Mouse (Mus musculus) stomach, embryonic 15.5 days (tissue): ENCODE data around the gene Zhx3. TPM values are rescaled to one million over a fixed set of nuclear protein-coding genes. Genes with fewer than 3 reads are reported as not detected.
A peak's percentile ranks its signal among the peaks of the same experiment; 100 is the strongest.

Experiments used
- ATAC-seq: fragments of 200-750 bp; cut with Nextera tagmentation; 2 replicates; pipeline ENCODE4 v1.8.0; 2017; ENCODE audit warnings: low read depth, moderate number of reproducible peaks, moderate TSS enrichment; ENCODE audit not compliant: insufficient read depth, low FRiP score
- H3K27ac ChIP-seq: fragments of 300-500 bp; sonication (generic); 2 replicates; pipeline ENCODE4 v1.5.1; 2015; ENCODE audit warnings: mild to moderate bottlenecking, inconsistent platforms
- H3K27me3 ChIP-seq: fragments of 300-500 bp; sonication (generic); replicated peaks from 2 replicates; pipeline ENCODE4 v1.6.1; 2015; ENCODE audit warnings: inconsistent platforms
- H3K36me3 ChIP-seq: fragments of 300-500 bp; sonication (generic); 2 replicates; pipeline ENCODE4 v1.6.1; 2015; ENCODE audit warnings: inconsistent platforms
- H3K4me1 ChIP-seq: fragments of 300-500 bp; sonication (generic); 2 replicates; pipeline ENCODE4 v1.6.1; 2015; ENCODE audit warnings: inconsistent platforms
- H3K4me2 ChIP-seq: fragments of 300-500 bp; sonication (generic); 2 replicates; pipeline ENCODE4 v1.6.1; 2015; ENCODE audit warnings: mild to moderate bottlenecking, inconsistent platforms
- H3K4me3 ChIP-seq: fragments of 300-500 bp; sonication (generic); replicated peaks from 2 replicates; pipeline ENCODE4 v1.5.1; 2015; ENCODE audit warnings: inconsistent platforms
- H3K9ac ChIP-seq: fragments of 300-500 bp; sonication (generic); 2 replicates; pipeline ENCODE4 v1.6.1; 2015; ENCODE audit warnings: inconsistent platforms
- H3K9me3 ChIP-seq: fragments of 300-500 bp; sonication (generic); 2 replicates; pipeline ENCODE4 v1.6.1; 2016; ENCODE audit warnings: inconsistent platforms
- WGBS: fragments of 180-500 bp; shearing (Covaris S2); methylation state at CpG from one replicate; pipeline ENCODE4 v1.1.7; 2015; 5-methylcytosine and 5-hydroxymethylcytosine counted together
- polyA plus RNA-seq: library from polyadenylated mRNA; unstranded; fragments of >200 nt; fragmentation: Nextera tagmentation; extraction: Ambion mirVana; gene quantifications from 2 replicates; pipeline ENCODE4 v1.2.1, GENCODE M21; 2015

Gene Zhx3
- polyA plus RNA-seq, 1 experiment from 2014 or later = 8.9 TPM

DNA sequence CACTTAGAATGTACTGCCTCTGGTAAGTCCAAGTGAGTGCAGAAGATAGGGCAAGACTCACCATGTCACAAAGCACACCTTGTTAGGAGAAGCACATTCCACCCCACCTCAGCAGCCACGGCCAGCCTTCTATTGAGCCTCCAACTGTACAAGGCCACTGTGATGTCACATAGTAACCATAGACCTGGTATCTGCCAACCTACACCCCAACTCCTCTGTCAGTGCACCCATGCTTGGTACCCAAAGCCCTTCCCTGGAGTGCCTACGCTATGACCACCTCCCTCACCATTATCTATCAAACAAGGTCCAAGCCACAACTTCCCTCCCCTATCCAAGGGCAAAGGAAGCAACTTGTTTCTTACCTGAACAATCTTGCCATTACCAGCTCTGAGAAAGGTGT, 103.8 kb downstream of the Zhx3 start:
- H3K9ac ChIP-seq = no peak overlapping the region
- no peak overlapping the region for H3K4me2 ChIP-seq
- H3K27ac ChIP-seq = no peak overlapping the region
- 0 out of 2 replicates have a peak, but pooled peaks cover 4% of the 10 kb centered on the region for H3K36me3 ChIP-seq
- no peak overlapping the region for H3K4me3 ChIP-seq
- no peaks in the 10 kb centered on the region for H3K27me3 ChIP-seq
- 94% methylated on average over 2 of the region's 2 CpGs for WGBS
- ATAC-seq = no peak
- H3K9me3 ChIP-seq = no peaks in the 10 kb centered on the region
- H3K4me1 ChIP-seq = no peaks in the 10 kb centered on the region

DNA sequence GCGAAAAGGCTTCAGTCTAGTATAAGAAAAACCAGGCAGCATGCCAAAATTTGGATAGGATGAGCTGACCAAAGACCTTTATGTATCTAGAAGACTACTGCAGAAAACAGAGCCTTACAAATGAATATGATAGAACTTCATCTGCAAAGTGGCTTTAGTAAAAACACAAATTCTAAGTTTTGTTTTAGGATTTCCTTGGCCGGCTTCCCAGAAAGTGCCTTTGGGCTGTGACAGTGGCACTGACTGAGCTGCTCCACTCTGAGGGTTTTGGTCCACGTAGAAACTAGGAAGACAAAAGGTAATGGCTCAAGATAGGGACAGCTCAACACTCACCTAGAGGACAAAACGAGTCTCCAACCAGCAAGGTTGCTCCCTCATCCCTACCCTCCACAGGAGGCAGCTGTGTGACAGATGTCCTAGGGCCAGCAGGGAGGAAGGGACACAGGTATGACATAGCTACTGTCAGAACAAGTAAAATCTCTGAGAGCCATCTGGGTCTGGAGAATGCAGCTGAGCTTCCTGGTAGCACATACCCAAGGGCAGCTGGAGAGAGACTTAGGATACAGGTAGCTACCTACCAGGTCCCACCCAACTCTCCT, 104.6 kb downstream of the Zhx3 start:
- Histone ChIP-seq H3K27me3 (no peaks in the 10 kb centered on the region), H3K9ac (no peak overlapping the region), H3K4me3 (no peak overlapping the region), H3K4me2 (no peak overlapping the region), H3K27ac (no peak overlapping the region), H3K36me3 (0 out of 2 replicates have a peak, but pooled peaks cover 4% of the 10 kb centered on the region), H3K4me1 (no peaks in the 10 kb centered on the region), H3K9me3 (no peaks in the 10 kb centered on the region)
- no peak for ATAC-seq
- 75% methylated on average over 4 of the region's 4 CpGs for WGBS

DNA sequence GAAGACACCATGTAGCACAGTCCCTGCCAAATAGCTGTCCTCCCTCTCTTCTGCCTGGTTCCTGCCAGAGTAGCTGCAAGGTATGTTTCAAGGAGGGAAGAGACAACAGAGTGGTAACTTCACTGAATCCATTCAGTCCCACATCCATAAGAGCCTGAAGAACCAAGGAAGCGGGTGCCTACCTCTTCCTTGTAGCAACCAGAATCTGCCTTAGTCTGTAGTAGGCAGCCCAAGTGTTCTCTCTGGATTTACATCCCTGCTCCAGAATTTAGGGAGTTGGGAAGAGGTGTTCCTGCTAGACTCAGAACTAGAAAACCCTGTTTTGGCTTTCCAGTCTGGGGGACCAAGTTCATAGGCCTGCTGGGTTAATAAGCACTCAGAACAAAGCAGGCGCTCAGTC, 105.6 kb downstream of the Zhx3 start:
- WGBS = 97% methylated on average over 2 of the region's 2 CpGs
- Histone ChIP-seq H3K27me3 (no peaks in the 10 kb centered on the region), H3K4me1 (no peaks in the 10 kb centered on the region), H3K27ac (no peak overlapping the region), H3K4me3 (no peak overlapping the region), H3K9ac (no peak overlapping the region), H3K36me3 (peaks cover 9% of the 10 kb centered on the region; the same call in 1 of the 2 replicates), H3K9me3 (no peaks in the 10 kb centered on the region), H3K4me2 (no peak overlapping the region)
- ATAC-seq = no peak

DNA sequence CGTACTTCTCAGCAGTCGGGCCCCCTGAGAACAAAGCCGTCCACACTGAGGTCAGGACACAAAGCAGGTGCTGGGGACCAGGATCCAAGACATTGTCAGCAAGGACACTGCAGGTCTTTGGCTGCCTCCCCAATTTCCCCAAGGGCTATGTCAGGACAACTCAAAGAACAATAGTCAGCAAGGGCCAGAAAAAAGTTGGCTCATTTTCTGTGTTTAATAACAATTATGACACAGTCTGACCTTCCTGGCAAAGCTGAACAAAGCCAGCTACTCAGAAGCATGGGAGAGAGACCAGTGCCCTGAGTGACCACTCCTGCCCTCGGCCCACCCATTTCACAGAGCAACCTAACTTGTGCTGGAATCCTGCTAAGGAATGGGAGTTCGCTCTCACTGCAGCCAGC, 106.4 kb downstream of the Zhx3 start:
- no peaks in the 10 kb centered on the region for H3K9me3 ChIP-seq
- no peaks in the 10 kb centered on the region for H3K27me3 ChIP-seq
- no peak overlapping the region for H3K27ac ChIP-seq
- ATAC-seq = no peak
- H3K4me2 ChIP-seq = no peak overlapping the region
- H3K36me3 ChIP-seq = peaks cover 16% of the 10 kb centered on the region
- no peak overlapping the region for H3K4me3 ChIP-seq
- H3K4me1 ChIP-seq = no peaks in the 10 kb centered on the region
- 74% methylated on average over 5 of the region's 5 CpGs for WGBS
- H3K9ac ChIP-seq = no peak overlapping the region

DNA sequence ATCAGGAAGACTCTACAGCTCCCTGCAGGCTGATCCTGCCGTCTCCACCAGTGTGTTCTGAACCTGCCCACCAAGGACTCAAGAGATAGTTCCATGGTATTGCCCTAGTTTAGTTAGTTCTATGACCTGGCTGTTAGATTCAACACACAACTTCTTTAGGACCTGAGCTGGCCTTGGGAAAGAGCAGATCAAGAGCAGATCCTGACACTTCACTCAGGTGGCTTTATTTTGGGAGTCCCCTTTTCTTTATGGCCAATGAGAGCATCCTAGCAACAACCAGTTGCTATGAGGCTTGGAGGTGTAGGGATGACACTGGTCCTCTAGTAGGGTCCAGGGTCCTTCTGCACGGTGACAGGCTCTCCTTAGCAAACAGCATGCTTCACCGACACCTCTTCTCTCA, 107.7 kb downstream of the Zhx3 start:
- H3K9ac ChIP-seq = no peak overlapping the region
- no peak for ATAC-seq
- no peak overlapping the region for H3K4me3 ChIP-seq
- no peaks in the 10 kb centered on the region for H3K9me3 ChIP-seq
- WGBS = 77% methylated on average over 3 of the region's 3 CpGs
- no peaks in the 10 kb centered on the region for H3K27me3 ChIP-seq
- H3K4me2 ChIP-seq = no peak overlapping the region
- peaks cover 22% of the 10 kb centered on the region for H3K36me3 ChIP-seq
- no peaks in the 10 kb centered on the region for H3K4me1 ChIP-seq
- H3K27ac ChIP-seq = no peak overlapping the region

DNA sequence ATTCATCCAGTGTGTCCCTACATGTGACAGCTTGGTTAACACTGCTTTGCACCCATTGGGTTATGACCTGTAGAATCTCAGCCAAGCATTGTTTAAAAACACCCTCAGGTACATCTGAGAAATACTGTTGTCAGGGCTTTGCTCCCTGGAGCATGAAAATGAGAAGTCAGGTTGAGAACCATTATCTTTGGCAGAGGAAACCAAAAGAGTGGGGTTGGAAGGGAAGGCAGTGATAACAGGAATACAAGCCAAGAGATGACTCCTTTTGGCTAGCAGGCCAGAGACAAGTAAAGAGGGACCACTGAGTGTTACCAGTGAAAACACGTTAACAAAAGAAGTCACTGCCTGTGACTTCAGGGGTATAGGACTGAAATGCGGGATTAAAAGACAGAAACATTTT, 108.4 kb downstream of the Zhx3 start:
- Histone ChIP-seq H3K36me3 (peaks cover 25% of the 10 kb centered on the region), H3K27ac (no peak overlapping the region), H3K9ac (no peak overlapping the region), H3K4me2 (no peak overlapping the region), H3K4me3 (no peak overlapping the region), H3K4me1 (no peaks in the 10 kb centered on the region), H3K9me3 (no peaks in the 10 kb centered on the region), H3K27me3 (no peaks in the 10 kb centered on the region)
- 87% methylated on average over 2 of the region's 2 CpGs for WGBS
- ATAC-seq = no peak

DNA sequence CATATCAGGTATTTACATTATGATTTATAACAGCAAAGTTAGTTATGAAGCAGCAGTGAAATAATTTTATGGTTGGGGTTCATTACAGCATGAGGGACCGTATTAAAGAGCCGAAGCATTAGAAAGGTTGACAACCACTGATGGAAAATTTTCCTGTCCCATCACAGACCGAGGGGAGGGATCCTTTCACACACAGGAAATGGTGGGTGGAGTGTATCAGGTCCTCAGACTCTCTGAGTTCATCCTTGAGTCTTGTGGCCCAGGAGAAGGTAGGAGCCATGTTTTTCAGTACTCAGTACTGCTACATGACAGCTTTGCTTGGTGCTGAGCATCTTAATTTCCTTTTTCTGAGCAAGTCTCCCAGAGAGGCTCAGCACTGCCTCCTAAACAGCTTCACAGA, 109.0 kb downstream of the Zhx3 start:
- WGBS = 85% methylated on average over 3 of the region's 3 CpGs
- no peak overlapping the region for H3K27ac ChIP-seq
- no peaks in the 10 kb centered on the region for H3K27me3 ChIP-seq
- no peaks in the 10 kb centered on the region for H3K4me1 ChIP-seq
- H3K9me3 ChIP-seq = no peaks in the 10 kb centered on the region
- H3K36me3 ChIP-seq = peaks cover 30% of the 10 kb centered on the region
- H3K4me3 ChIP-seq = no peak overlapping the region
- ATAC-seq = no peak
- no peak overlapping the region for H3K9ac ChIP-seq
- H3K4me2 ChIP-seq = no peak overlapping the region

DNA sequence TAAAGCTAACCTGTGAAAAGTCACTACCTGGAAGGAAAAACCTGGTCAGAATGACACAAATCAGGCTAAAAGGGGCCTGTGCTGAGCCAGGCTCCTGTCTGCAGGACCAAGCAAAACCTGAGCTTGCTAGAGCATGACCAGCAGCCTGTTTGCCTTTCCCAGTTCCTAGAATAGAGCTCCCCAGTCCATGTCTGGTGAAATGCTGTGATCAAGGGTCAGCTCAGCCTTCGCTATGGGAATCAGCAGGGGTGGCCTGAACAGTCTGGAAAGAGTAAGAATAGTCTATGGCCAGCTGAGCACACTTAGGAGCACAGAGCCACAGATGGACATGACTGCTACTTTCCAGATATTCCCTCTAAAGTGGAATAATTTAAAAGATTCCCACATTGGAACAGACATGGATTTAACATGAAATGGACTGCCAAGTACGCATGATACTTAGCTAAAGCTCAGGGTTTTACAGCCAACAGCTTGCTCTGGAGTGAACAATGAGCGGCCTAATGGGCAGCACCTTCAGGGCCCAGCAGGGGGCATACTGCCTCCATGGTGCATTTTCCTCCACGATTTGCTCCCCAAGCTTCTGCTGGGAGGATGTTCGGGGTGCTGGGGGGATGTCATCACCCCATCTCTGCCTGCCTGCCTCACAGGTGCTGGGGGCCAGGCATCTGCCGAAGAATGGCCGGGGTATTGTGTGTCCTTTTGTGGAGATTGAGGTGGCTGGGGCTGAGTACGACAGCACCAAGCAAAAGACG, 112.2 kb downstream of the Zhx3 start:
- peaks cover 52% of the 10 kb centered on the region for H3K36me3 ChIP-seq
- ATAC-seq = no peak
- no peaks in the 10 kb centered on the region for H3K9me3 ChIP-seq
- H3K27me3 ChIP-seq = no peaks in the 10 kb centered on the region
- H3K4me3 ChIP-seq = no peak overlapping the region
- H3K4me2 ChIP-seq = no peak overlapping the region
- H3K27ac ChIP-seq = no peak overlapping the region
- WGBS = 85% methylated on average over 9 of the region's 9 CpGs
- no peaks in the 10 kb centered on the region for H3K4me1 ChIP-seq
- H3K9ac ChIP-seq = no peak overlapping the region

DNA sequence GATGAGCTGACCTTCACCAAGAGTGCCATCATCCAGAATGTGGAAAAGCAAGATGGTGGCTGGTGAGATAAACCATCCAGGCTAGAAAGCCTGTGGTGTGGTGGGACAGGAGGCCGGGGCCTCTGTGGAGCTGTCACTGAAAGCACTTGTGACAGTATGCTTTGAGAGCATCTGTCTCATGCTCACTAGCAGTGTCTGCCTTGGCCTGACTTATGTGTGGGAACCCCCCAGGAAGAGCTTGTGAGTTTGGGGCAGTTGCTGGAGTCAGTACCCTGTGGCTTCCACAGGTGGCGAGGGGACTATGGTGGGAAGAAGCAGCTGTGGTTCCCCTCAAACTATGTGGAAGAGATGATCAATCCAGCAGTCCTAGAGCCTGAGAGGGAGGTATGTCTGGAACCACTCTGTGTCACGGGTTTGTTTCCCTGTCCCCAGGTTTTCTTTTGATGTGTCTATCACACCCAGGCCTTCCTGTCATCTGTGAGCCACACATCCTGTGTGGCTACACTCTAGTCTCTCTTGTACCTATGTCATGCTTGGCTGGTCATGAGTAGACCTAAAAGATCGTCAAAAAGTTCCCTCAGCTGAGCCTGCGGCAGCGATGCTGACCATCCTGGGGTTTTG, 116.1 kb downstream of the Zhx3 start:
- no peak for ATAC-seq
- 82% methylated on average over 6 of the region's 6 CpGs for WGBS
- H3K36me3 ChIP-seq = peaks cover 78% of the 10 kb centered on the region
- no peak overlapping the region for H3K27ac ChIP-seq
- H3K4me1 ChIP-seq = no peaks in the 10 kb centered on the region
- no peaks in the 10 kb centered on the region for H3K9me3 ChIP-seq
- H3K4me3 ChIP-seq = no peak overlapping the region
- H3K4me2 ChIP-seq = no peak overlapping the region
- H3K27me3 ChIP-seq = no peaks in the 10 kb centered on the region
- no peak overlapping the region for H3K9ac ChIP-seq

DNA sequence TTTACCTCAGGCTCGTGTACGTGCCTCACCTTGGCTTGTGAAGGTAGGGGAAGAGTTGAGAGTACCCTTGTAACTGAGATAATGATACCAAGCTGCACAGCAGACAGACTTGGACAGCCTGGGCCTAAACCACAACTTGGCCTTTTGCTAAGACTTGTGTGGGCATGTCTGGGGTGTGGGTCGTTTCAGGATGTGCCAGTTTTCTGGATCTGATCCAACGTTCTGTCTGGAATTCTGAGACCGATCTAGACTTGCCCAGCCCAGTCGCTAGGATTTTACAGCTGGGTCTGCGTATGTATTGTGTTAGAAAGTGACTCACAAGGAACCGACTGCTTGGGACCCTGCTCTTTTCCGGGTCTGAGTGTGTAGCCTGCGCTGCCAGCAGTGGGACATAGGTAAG, 125.7 kb downstream of the Zhx3 start:
- no peak; the same call in 1 of the 2 replicates for ATAC-seq
- Histone ChIP-seq H3K27me3 (no peaks in the 10 kb centered on the region), H3K4me1 (peaks cover 11% of the 10 kb centered on the region; the same call in 1 of the 2 replicates), H3K9me3 (no peaks in the 10 kb centered on the region), H3K4me3 (no peak overlapping the region), H3K9ac (no peak overlapping the region), H3K27ac (peak overlapping the region; percentile 16; the same call in 1 of the 2 replicates), H3K4me2 (no peak overlapping the region), H3K36me3 (peaks cover 40% of the 10 kb centered on the region)
- 83% methylated on average over 10 of the region's 10 CpGs for WGBS

DNA sequence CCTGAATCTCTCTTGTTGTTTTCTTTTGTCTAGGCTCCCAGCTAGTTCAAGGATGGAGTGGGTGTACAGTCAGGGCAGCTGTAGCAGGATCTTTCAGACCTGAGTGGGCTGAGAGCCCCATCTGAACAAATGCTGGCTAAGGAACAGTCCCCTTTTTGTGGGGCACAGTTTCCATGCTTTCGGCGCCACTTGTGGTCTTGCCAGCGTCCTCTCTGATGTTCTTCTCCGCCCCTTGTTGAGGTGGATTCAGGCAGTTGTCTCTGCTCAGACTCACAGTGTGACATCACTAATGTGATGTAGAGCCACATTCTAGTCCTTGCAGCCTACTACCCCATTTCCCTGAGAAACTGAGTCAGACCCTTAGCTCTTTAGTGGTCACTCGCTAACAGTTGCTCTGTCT, 126.2 kb downstream of the Zhx3 start:
- Histone ChIP-seq H3K4me1 (peaks cover 14% of the 10 kb centered on the region; the same call in 1 of the 2 replicates), H3K4me2 (no peak overlapping the region), H3K27ac (peak overlapping the region; percentile 16; the same call in 1 of the 2 replicates), H3K27me3 (no peaks in the 10 kb centered on the region), H3K9me3 (no peaks in the 10 kb centered on the region), H3K36me3 (peaks cover 36% of the 10 kb centered on the region), H3K4me3 (no peak overlapping the region), H3K9ac (no peak overlapping the region)
- WGBS = 96% methylated on average over 5 of the region's 5 CpGs
- no peak for ATAC-seq

DNA sequence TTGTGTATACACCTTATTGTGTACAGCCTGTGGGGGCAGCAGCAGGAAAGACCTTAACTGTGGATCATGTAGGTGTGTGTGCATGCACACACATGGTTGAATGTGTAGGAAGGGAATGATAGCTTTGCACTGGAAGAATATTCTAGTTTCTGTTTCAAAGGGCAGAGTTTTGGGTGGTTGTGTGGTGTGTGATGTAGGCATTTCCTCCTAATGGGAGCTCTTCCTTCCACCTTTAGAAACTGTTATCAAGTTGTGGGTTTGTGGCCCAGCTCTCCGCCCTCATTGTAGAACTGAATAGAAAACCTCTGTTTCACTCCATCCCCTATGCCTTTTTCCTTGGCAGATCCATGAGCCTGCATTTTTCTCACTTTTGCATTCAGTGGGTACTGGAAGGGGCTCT, 127.3 kb downstream of the Zhx3 start:
- ATAC-seq = no peak
- Histone ChIP-seq H3K4me1 (peaks cover 14% of the 10 kb centered on the region; the same call in 1 of the 2 replicates), H3K4me3 (no peak overlapping the region), H3K9ac (no peak overlapping the region), H3K4me2 (no peak overlapping the region), H3K9me3 (no peaks in the 10 kb centered on the region), H3K27ac (no peak overlapping the region), H3K36me3 (peaks cover 27% of the 10 kb centered on the region), H3K27me3 (no peaks in the 10 kb centered on the region)
- 94% methylated on average over 1 of the region's 1 CpGs for WGBS
